Comparison of ENCODE assay signal across 8 mouse cellular contexts in genomic region chr10:10321119-10321781, GRCm38 (mm10).
DNase-seq lines count a peak whose midpoint lies in the region; ATAC-seq and TF ChIP-seq lines count a peak whose summit lies in the region.

No protein-coding gene starts in this region.

- H3K4me2 ChIP-seq in embryonic facial prominence, embryonic 14.5 days (ENCODE audit: low read depth, low read length), result peak overlapping the region; percentile 50
- peak overlapping the region; percentile 24; the same call in 1 of the 2 replicates for H3K4me2 ChIP-seq in kidney, embryonic 14.5 days (replicated peaks; ENCODE audit: low read depth, low read length)
- peak overlapping the region; percentile 43 for H3K4me2 ChIP-seq in limb, embryonic 15.5 days
- H3K4me2 ChIP-seq in midbrain, postnatal 0 days (ENCODE audit: low read depth, low read length, poor library complexity, severe bottlenecking), result peak overlapping the region; percentile 49
- H3K4me2 ChIP-seq in stomach, embryonic 14.5 days (replicated peaks; ENCODE audit: low read depth, low read length), result peak overlapping the region; percentile 24

- peak overlapping the region; percentile 23; the same call in 1 of the 2 replicates for H3K9ac ChIP-seq in embryonic facial prominence, embryonic 14.5 days (ENCODE audit: low read depth, low read length)
- H3K9ac ChIP-seq in kidney, embryonic 14.5 days (ENCODE audit: low read depth, low read length), result no peak overlapping the region
- H3K9ac ChIP-seq in limb, embryonic 15.5 days, result no peak overlapping the region
- H3K9ac ChIP-seq in midbrain, postnatal 0 days (replicated peaks; ENCODE audit: low read length, poor library complexity, severe bottlenecking), result no peak overlapping the region
- no peak overlapping the region for H3K9ac ChIP-seq in stomach, embryonic 14.5 days (replicated peaks; ENCODE audit: low read depth, low read length)

- H3K4me3 ChIP-seq in embryonic facial prominence, embryonic 14.5 days (ENCODE audit: low read depth, low read length), result peak overlapping the region; percentile 27; the same call in 1 of the 2 replicates
- H3K4me3 ChIP-seq in heart, embryonic 10.5 days, result peak overlapping the region; percentile 43; the same call in 1 of the 2 replicates
- peak overlapping the region; percentile 2; the same call in 1 of the 2 replicates for H3K4me3 ChIP-seq in kidney, embryonic 14.5 days (ENCODE audit: low read length)
- peak overlapping the region; percentile 16; the same call in 1 of the 2 replicates for H3K4me3 ChIP-seq in limb, embryonic 15.5 days
- peak overlapping the region; percentile 23 for H3K4me3 ChIP-seq in midbrain, postnatal 0 days (ENCODE audit: low read depth, low read length)
- no peak overlapping the region for H3K4me3 ChIP-seq in stomach, embryonic 14.5 days (ENCODE audit: low read depth, low read length)

- no peaks in the 10 kb centered on the region for H3K36me3 ChIP-seq in embryonic facial prominence, embryonic 14.5 days (ENCODE audit: control insufficient read depth, insufficient read depth, low read length)
- H3K36me3 ChIP-seq in heart, embryonic 10.5 days, result no peaks in the 10 kb centered on the region
- no peaks in the 10 kb centered on the region for H3K36me3 ChIP-seq in kidney, embryonic 14.5 days (ENCODE audit: control insufficient read depth, insufficient read depth, low read length)
- no peaks in the 10 kb centered on the region for H3K36me3 ChIP-seq in limb, embryonic 15.5 days
- no peaks in the 10 kb centered on the region for H3K36me3 ChIP-seq in midbrain, postnatal 0 days (ENCODE audit: insufficient read depth, low read length)
- H3K36me3 ChIP-seq in stomach, embryonic 14.5 days (ENCODE audit: control insufficient read depth, insufficient read depth, low read length), result no peaks in the 10 kb centered on the region

- peak; percentile 99 for TF ChIP-seq CTCF in midbrain, postnatal 0 days (IDR thresholded peaks at IDR 0.05)

- H3K27me3 ChIP-seq in embryonic facial prominence, embryonic 14.5 days (replicated peaks; ENCODE audit: control insufficient read depth, insufficient read depth, low read length), result no peaks in the 10 kb centered on the region
- H3K27me3 ChIP-seq in heart, embryonic 10.5 days (ENCODE audit: insufficient read depth, poor library complexity, severe bottlenecking), result no peaks in the 10 kb centered on the region
- no peaks in the 10 kb centered on the region; the same call in 1 of the 2 replicates for H3K27me3 ChIP-seq in kidney, embryonic 14.5 days (ENCODE audit: control insufficient read depth, insufficient read depth, low read length)
- no peaks in the 10 kb centered on the region for H3K27me3 ChIP-seq in limb, embryonic 15.5 days
- H3K27me3 ChIP-seq in midbrain, postnatal 0 days (ENCODE audit: insufficient read depth, low read length), result no peaks in the 10 kb centered on the region
- H3K27me3 ChIP-seq in stomach, embryonic 14.5 days (ENCODE audit: control insufficient read depth, insufficient read depth, low read length), result no peaks in the 10 kb centered on the region

- H3K27ac ChIP-seq in embryonic facial prominence, embryonic 14.5 days (replicated peaks; ENCODE audit: low read depth, low read length), result no peak overlapping the region
- H3K27ac ChIP-seq in heart, embryonic 10.5 days, result no peak overlapping the region
- H3K27ac ChIP-seq in kidney, embryonic 14.5 days (ENCODE audit: low read depth, low read length), result no peak overlapping the region
- H3K27ac ChIP-seq in limb, embryonic 15.5 days, result no peak overlapping the region
- no peak overlapping the region for H3K27ac ChIP-seq in midbrain, postnatal 0 days (ENCODE audit: low read depth, low read length)
- no peak overlapping the region for H3K27ac ChIP-seq in stomach, embryonic 14.5 days (ENCODE audit: low read length)

- peak; percentile 77 for DNase-seq in A20 (ENCODE audit: low read depth, low spot score)
- DNase-seq in adrenal gland, postnatal 4 days (ENCODE audit: low spot score in 2 of 2), result peak; percentile 7 to 42
- peak; percentile 89 for DNase-seq in embryonic facial prominence, embryonic 14.5 days (ENCODE audit: low spot score)
- DNase-seq in heart, embryonic 10.5 days (ENCODE audit: low spot score), result peak; percentile 81
- DNase-seq in midbrain, postnatal 0 days (ENCODE audit: low spot score), result peak; percentile 88

- H3K4me1 ChIP-seq in embryonic facial prominence, embryonic 14.5 days (ENCODE audit: control insufficient read depth, insufficient read depth, low read length), result no peaks in the 10 kb centered on the region
- no peaks in the 10 kb centered on the region for H3K4me1 ChIP-seq in heart, embryonic 10.5 days
- H3K4me1 ChIP-seq in kidney, embryonic 14.5 days (ENCODE audit: control insufficient read depth, insufficient read depth, low read length), result no peaks in the 10 kb centered on the region
- peaks cover 5% of the 10 kb centered on the region for H3K4me1 ChIP-seq in limb, embryonic 15.5 days
- no peaks in the 10 kb centered on the region for H3K4me1 ChIP-seq in midbrain, postnatal 0 days (ENCODE audit: insufficient read depth, low read length)
- no peaks in the 10 kb centered on the region for H3K4me1 ChIP-seq in stomach, embryonic 14.5 days (ENCODE audit: control insufficient read depth, insufficient read depth, low read length)

- ATAC-seq in embryonic facial prominence, embryonic 14.5 days (ENCODE audit: low read depth), result peak; percentile 94
- peak; percentile 95 for ATAC-seq in kidney, embryonic 14.5 days (ENCODE audit: low FRiP score, low TSS enrichment)
- peak; percentile 67; the same call in 1 of the 2 replicates for ATAC-seq in limb, embryonic 15.5 days (ENCODE audit: insufficient number of reproducible peaks, low FRiP score, low TSS enrichment, low read depth)
- peak; percentile 90 for ATAC-seq in midbrain, postnatal 0 days (ENCODE audit: low FRiP score)
- peak; percentile 91 for ATAC-seq in stomach, embryonic 14.5 days (ENCODE audit: insufficient number of reproducible peaks, insufficient read depth, low FRiP score, low read depth)

- no peaks in the 10 kb centered on the region for H3K9me3 ChIP-seq in embryonic facial prominence, embryonic 14.5 days (ENCODE audit: control insufficient read depth, low read length)
- no peaks in the 10 kb centered on the region for H3K9me3 ChIP-seq in heart, embryonic 10.5 days
- no peaks in the 10 kb centered on the region for H3K9me3 ChIP-seq in kidney, embryonic 14.5 days (ENCODE audit: control insufficient read depth, low read length)
- H3K9me3 ChIP-seq in limb, embryonic 15.5 days, result no peaks in the 10 kb centered on the region
- no peaks in the 10 kb centered on the region for H3K9me3 ChIP-seq in midbrain, postnatal 0 days (ENCODE audit: low read length)
- no peaks in the 10 kb centered on the region for H3K9me3 ChIP-seq in stomach, embryonic 14.5 days (ENCODE audit: control insufficient read depth, low read depth, low read length)

- 8% methylated on average over 20 of the region's 20 CpGs for WGBS in embryonic facial prominence, embryonic 14.5 days
- 9% methylated on average over 20 of the region's 20 CpGs for WGBS in heart, embryonic 10.5 days
- 9% methylated on average over 20 of the region's 20 CpGs for WGBS in kidney, embryonic 14.5 days
- WGBS in limb, embryonic 15.5 days, result 5% methylated on average over 20 of the region's 20 CpGs
- WGBS in midbrain, postnatal 0 days, result 9% methylated on average over 20 of the region's 20 CpGs
- WGBS in stomach, embryonic 14.5 days, result 10% methylated on average over 20 of the region's 20 CpGs

Comparison
In these comparisons a context has a peak if more than half of its experiments do, and no peak if none do; other contexts are left out.
1. DNase-seq: peak in every context shown above with its lines; median percentile 89 in embryonic facial prominence, embryonic 14.5 days; 88 in midbrain, postnatal 0 days; 81 in heart, embryonic 10.5 days; 77 in A20; 24 in adrenal gland, postnatal 4 days.